Mouse (Mus musculus) embryonic fibroblast, embryonic 13.5 days (primary cell): Measurements from ENCODE around the gene Gna14.

Experiments
- CTCF ChIP-seq: IDR thresholded peaks from 2 replicates; pipeline ENCODE4 v1.5.1; 2011; ENCODE audit warnings: mild to moderate bottlenecking, control low read depth, low read length, moderate library complexity, borderline replicate concordance; ENCODE audit not compliant: insufficient read depth
- POLR2A ChIP-seq: IDR thresholded peaks from 2 replicates; pipeline ENCODE4 v1.6.1; 2011; ENCODE audit warnings: low read depth, mild to moderate bottlenecking, control low read depth, low read length, moderate library complexity

- TF ChIP-seq CTCF (no peak), POLR2A (no peak)
Observed at GRCm38 (mm10) chr19:16448796-16449195, 13.2 kb downstream of the Gna14 start.
